Mouse (Mus musculus) inflammation-experienced regulatory T-cells, adult 6 months (primary cell): Measurements from ENCODE around the gene Shroom3. TPM values are rescaled to one million over a fixed set of nuclear protein-coding genes. Genes with fewer than 3 reads are reported as not detected.

Experiments used
- ATAC-seq: one replicate; pipeline ENCODE4 v1.8.0; 2017
- polyA plus RNA-seq, 3 experiments: library from polyadenylated mRNA; unstranded; fragments of 100-300 nt; shearing (Covaris generic); gene quantifications; one replicate each; pipeline ENCODE4 v1.2.1; 2017

The Shroom3 gene
- polyA plus RNA-seq, 3 experiments from 2014 or later, result 0.05 TPM; not detected in 2

DNA sequence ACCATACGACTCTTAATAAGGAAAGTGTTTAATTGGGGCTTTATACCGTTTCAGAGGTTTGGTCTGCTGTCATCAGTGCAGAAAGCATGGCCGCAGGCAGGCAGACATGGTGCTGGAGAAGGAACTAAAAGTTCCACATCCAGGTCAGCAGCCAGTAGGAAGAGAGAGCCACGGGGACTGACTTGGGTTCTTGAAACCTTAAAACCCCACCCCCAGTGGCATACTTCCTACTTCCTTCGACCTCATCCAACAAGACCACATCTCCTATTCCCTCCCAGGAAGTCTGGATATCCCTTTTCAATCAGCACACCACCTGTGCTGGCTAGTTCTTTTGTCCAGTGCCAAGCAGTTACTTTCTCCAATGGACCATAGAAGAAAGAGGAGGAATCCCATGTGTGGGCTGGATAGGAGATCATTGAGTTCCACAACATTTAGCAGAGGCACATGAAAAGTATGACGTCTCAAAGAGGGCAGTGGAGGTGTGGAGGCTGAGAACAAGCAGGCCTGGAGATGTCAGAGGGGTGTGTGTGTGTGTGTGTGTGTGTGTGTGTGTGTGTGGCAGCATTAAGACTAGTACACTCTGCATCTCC, 76.0 kb downstream of the Shroom3 start:
- no peak for ATAC-seq

DNA sequence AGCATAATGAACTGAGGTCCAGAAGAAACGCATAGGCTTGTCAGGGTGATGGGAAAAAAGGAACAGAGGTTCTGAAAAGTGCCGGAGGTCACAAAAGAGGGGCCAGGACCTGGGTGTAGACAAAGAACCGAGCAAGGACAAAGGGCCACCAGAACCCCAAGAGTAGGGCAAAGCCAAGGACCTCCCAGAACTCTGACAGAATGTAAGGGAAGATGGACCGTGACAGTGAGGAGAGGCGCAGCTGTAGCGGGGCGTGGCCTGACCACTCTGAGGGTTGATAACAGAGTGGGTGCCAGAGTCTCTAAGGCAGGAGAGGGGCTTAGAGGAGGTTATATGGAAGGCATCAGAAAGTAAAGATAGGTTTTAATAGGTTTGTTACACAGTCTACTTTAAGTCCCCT, 77.3 kb downstream of the Shroom3 start:
- ATAC-seq, result no peak

DNA sequence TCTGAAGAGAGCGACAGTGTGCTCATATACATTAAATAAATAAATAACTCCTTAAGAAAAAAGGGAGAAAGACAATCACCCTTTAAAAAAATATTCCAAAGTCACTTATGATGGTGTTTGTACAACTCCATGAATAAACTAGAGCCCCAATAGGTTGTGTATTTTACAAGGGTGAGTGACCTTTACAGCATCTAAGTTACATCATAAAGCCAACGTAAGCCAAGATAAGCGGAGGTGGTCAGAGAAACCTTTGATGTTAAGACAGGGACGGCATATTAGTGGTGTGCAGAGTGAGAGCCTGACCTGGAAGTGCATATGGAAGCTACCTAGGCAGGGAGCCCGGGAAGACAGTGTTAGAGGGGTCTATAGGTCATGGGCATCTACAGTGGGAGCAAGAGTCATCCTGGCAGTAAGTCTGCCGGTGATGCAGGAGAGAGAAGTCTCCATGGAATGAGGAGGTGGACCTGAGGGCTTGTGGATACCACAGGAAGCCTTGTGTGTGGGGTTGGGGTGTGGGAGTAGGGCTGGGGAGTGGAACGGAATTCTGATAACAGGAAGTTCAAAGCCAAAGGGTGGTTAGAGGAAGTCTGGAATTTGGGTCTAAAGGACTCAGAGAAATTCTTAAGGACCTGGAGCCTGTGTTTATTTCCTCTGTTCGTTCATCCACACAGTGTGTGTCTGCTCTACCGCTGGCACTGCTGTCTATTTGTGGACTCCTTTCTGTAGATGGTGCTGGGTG, 78.5 kb downstream of the Shroom3 start:
- ATAC-seq, result no peak

DNA sequence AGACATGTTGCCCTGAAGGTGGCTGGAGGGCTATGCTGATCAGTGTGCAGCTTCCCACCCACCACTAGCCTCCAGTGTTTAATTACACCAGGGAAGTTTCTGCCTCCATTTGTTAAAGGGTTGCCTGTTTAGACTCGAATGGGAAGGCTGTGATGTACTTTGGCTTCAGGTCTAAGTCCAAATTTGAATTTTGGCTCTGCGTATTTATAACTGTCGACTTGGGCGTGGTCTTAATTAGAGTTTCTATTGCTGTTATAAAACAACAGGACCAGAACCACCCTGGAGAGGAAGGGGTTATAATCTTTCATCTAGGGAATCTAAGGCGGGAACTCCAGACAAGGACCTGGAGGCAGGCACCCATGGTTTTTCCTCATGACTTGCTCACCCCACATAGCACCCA, 79.2 kb downstream of the Shroom3 start:
- no peak for ATAC-seq

DNA sequence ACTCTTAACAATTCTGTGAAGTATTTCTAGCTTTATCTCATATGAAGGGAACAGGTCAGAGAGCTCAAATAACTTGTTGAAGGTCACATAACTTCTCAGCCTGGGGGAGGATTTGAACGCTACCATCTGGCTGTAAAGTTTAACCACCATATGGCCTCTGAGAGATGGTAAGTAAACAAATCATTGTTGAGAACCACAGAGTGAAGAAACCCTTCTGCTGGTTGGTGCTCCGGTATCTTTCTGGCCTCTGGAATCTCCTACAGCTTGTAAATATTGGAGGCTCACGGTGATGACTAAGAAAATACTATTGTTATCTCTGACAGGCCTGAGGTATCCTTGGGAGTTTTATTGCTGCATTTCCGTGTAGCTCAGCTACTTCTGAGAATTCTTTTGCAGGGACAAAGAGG, 80.3 kb downstream of the Shroom3 start:
- no peak for ATAC-seq

DNA sequence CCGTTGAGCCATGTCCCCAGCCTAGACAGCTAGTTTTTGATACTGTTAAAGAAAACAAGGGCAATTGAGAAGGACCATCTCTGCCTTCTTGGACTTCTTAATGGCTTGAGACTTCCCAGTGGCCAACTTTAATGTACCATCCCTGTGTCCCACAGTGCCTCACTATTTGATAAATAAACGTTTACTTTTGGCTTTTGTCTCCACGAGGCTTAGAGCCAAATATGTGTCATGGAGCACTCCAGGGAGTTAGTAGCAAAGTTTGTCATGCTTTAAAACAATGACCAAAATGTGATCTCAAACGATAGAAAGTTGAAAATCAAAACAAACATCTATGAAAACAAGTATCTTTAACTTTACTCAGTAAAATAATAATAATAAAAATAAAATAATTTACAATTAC, 83.1 kb downstream of the Shroom3 start:
- no peak for ATAC-seq

DNA sequence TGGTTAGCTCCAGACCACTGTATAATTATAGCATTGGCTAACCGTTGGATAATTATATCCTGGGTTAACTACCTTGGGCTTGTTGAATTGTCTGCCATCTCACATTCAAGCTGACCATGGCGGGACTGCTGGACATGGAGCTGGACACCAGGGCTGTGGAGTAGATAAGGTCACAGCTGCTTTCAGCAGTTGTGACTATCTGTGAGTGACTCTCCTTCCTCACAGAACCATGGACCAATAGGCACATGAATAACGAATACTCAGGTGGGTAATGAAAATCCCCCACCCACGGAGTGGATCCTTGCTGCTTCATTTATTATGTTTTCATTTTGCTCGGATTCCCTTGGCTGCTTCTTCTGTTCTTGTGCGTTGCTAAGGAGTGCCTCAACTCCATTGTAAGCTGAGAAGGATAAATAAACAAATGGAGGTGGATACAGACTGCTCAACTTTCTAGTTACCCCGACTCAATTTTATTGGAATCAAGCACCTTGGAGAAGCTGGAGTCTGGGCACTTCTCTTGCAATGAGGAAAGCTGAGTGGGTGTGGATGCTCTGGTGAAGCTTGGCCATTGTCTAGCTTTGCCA, 84.1 kb downstream of the Shroom3 start:
- no peak for ATAC-seq

DNA sequence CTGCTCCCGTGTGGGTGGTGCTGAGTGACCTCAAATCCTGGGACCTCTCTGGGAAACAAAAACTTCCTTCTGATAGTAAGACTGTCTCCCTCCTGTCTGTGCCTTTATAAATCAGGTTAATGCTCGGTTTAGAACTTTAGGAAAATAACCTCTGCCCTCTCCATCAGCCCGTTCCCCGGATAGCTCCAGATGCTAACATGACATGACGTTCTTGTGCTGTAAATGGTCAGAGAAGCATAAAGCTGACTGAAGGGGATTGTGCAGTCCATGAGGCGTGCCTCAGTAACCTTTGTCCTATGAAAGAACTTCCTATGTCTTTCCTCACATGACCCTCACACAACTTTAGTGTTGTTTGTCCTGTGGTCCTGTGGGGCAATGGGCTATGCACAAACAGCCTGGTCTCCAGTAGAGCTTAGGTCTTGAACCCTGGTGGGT, 84.6 kb downstream of the Shroom3 start:
- no peak for ATAC-seq

DNA sequence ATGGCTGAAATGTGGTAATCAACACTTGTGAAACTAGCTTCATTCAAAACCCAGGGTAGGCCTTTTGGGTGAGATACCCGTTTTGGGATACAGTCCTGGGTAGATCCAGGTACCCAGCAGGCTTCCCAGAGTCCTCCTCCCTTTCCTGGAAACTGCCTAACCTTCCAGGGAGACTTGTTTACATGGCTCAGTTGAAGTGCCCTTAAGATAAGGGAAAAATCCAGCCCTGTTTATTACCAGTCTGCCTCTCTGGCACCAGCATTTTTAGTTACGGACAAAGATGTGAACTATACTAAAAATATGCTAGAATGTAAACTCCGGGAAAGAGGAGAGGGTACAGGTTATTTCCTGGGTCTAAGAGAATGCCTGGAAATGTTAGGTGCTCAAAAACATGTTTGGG, 90.6 kb downstream of the Shroom3 start:
- no peak for ATAC-seq

DNA sequence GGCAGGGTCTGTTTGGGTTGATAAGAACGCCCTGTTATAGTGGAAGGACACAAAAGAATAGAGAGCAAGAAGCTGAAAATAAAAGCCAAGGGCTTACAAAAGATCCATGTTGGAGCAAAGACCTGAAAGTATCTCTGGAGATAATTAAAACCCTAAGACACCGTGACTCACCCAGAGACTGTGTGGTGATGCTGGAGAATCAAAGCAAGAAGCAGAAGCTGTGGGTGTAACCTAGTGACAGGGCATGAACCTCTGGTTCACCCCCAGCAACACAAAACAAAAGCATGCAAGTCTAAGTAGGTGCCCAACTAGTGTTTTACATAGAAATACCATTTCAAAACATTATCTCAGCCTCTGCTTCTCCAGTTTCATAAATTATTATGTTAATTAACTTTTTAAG, 91.2 kb downstream of the Shroom3 start:
- ATAC-seq, result no peak

DNA sequence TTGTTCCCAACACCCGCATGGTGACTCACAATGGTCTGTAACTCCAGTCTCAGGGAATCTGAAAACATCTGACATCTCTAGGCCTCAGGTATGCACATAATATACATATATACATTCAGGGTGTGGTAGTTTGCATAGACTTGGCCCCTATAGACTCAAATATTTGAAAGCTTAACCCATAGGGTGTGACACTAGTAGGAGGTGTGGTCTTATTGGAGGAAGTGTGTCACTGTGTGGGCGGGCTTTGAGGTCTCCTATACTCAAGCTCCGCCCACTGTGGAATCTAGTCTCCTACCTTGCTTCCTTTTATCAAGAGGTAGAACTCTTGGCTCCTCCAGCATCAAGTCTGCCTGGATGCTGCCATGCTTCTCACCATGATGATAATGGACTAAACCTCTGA, 91.7 kb downstream of the Shroom3 start:
- no peak for ATAC-seq

DNA sequence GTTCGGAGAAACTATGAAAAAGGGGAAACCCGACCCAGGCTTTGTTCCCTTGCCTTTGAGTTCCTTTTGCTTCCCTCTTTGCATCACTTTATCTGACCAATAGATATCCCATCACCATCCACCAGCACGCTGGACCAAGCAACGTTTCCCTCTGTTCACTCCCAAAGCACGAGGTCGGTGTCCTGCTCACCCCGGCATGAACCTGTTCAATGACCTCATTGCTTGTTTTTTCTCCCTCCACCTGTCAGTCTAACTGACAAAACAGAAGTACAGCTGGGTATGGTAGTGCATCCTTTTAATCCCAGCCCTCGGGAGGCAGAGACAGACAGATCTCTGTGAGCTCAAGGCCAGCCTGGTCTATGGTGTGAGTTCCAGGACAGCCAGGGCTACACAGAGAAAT, 95.2 kb downstream of the Shroom3 start:
- no peak for ATAC-seq

DNA sequence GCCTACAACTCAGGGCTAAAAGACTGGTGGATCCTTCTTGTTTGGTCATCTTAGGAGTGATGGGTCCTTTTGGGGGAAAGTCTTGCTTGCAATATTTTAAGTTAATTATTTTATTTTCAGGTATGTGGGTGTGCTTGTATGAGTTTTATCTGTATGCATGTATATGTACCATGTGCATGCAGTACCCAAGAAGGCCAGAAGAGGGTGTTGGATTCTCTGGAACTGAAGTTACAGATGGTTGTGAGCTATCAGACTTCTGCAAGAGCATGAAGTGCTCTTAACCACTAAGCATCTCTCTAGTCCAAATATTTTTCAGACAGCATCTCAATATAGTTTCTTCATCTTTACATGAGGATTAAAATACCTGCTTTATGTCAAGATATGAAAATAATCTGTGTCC, 97.8 kb downstream of the Shroom3 start:
- ATAC-seq, result no peak

DNA sequence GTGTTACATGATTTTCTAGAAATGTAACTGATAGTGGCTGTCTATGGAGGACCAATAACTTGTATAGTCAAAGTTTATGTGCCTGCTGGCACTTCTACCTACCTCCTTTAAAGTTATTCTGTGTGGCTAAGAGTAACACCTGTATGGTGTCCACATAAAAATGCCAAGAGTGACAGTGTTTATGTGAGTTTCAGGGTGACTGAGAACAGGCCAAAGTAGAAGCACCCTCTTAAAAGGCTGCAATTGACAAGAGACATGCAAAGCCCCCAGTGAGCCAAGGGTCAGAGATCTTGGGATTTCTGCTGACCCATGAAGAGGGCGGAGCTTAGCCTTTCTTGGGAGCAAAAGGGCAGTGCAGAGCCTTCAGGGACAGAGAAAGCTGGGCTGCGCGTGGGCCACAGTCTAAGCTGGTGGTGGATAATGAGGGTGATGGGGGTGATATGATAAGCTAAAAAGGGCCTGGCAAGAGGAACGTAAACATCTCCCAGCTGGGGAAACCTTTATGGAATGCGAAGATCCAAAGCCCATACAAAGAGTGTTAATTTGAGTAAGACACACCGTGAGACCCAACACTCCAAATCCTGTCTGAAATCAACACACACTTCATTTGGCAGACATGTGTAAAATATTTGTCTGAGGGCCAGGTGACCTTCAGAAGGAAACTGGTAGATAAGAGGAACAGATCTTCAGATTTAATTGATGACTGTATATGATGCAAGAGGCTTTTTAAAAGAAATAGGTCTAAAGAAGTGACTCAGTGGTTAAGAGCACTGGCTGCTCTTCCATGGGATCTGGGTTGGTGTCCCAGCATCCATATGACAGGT, 101.0 kb downstream of the Shroom3 start:
- ATAC-seq, result no peak

DNA sequence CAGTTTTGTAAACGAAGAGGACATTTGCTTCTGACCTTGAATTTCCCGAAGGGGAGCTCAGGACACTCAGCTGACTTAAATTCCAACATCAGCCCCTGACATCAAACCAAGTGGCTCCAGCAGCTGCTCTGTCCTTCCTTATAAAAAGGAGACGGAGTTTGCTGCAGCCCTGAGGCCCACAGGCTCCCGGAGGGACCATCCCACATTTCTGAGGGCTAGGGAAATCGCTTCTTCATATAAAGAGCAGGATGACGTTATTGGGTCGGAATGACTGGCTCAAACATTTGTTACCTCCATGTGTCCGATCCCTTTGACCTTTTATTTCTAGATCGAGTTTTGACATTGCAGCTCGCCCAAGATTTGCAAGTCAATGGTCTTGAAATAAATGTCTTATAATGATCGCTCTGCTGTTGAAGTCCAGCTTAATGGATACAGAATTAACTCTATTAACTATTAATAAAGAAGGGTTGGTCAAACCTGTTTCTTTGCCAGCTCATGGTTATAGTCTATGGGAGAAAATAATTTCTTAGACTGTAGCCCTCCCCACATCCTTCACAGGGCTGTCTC, 102.7 kb downstream of the Shroom3 start:
- no peak for ATAC-seq

DNA sequence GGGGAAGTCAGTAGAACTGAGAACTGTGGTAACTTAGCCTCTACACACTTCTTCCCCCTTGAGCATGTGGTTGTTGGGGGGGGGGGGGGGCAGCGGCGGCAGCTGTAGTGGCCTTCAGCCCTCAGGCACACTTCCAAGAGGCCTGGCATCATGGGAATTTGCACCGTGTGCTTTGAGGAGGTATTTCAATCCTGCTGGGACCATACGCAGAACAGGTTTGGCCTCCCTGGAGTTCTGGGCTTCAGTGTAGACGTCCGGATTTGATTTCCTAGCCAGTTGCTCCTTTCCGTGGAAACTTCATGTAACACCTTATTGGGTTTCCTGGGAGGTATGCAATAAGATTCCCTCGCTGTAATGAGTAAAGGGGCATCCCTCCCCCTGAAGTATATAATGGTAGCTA, 105.8 kb downstream of the Shroom3 start:
- no peak for ATAC-seq

DNA sequence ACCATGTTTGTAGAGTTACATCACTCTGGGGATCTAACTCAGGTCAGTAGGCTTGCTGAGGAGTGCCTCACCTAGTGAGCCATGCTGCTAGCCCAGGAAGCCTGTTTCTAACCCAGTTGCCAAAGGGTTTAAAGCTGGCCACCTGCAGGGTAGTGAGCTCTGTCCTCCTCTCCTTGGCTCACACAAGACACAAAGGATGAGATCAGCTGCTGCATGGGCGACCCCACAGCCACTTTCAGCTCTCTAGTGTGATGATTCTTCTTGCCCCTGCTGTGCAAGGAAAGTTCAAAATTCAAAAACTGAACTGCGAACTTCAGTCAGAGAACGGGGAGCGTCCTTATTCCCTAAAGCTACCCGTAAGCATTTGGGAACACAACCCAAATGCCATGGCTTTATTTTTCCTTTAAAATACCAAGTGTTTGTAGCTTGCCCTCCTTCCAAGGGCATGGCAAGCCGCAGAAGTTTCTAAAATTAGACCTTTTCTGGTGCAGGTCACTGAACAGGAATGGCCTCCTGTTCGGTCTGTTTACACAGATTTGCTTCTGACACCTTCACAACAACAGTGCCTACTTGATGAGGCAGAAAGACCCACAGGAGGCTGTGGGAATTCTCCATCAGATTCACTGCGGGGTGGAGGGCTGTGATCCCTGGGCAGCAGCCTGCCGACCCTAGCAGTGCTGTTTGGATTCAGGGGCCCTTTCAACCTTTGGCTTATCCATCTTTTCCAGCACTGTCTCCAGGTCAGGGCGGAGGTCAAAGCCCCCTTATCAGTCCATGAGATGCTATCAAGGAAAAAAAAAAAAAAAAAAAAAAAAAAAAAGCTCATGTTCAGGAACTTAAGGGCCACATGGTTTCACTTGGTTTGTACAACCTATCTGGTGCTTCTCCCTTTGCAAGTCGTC, 113.1 kb downstream of the Shroom3 start:
- ATAC-seq, result no peak

DNA sequence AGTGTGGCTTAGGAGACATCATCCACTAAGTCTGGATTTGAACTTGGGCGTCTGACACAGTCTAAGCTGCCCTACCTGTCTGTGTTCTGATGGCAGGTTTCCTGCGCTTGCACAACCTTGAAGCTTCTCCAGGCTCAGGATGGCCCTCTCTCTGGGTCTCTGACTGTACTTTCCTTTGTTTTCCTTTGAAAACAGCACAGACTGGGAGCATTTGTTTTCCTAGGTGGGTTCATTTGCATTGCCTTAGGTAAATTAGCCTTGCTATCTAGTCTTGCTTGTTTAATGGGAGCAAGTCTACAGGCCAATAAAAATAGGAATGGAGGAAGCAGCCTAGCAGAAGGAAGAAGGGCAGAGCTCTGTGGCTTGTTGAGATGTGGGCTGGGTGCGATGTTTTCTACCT, 114.7 kb downstream of the Shroom3 start:
- ATAC-seq, result no peak

DNA sequence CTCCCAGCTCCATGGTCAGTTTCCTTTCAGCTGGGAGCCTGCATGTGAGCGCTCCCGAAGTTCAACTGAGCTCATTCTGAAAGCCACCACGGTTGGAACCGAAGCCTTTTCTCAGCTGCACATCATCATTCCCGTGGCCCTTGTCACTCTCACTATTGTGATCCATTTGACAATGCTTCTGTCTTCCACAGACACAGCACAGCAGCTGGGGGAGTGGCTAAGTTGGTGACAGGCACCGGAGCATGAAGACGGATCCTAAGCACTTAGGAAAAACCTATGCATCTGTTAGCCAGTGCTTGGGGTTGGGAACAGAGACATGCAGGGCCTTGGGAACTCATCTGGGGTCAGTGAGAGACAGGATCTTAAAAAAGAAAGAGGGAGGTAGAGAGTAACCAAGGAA, 121.1 kb downstream of the Shroom3 start:
- no peak for ATAC-seq

DNA sequence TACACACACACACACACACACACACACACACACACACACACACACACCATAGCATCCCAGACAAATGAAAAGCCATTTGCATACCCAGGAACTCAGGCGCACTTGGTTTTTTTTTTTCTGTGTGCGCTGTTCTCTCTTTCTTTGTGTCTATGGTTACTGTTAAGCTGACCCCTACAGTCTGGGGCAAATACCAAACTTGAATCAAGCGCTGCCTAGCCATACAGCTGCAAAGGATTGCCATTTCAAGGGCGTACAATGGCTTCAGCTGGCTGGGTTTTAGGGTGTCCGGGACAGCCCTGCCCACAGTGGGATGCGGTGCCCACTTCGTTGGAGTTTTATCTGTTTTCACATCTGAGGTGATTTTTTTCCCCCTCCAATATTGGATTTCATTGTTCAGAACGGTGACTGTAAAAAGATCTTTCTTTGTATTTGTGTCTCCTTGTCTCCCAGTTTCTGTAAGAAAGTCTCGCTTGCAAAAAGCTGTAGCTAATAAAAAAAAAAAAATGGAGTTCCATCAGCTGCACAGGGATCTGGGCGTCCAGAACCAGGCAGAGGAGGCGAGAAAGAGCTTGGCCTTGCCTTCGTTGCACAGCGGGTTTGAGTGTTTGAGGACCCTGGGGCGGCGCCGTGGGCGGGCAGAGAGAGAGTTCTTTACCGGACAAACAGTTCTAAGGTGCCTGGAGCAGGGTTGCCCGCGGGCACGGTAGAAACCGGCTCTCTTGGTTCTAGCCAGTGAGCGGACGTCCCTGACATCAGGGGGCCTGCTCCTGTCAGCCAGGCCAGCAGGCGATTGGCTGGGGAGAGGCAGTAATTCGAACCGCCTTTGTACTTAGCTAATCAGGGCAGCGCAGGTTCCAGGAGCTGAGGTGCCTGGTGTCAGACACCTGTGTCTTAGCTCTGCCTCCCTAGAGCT, 125.5 kb downstream of the Shroom3 start:
- no peak for ATAC-seq

DNA sequence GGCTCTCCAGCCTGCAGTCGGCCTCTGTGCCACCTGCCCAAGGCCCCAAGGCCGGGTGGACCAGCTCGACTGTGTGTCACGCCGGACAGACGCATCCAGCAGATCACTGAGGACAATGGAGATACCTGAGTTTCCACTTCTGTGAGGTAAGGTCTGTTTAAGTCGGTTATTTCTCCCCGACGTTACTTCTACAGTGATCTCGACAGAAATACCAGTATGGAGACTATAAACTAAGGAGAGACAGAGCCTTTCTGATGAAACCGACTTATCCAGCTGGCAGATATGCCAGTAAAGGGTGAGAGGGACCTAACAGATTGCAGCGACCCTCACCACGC, 126.1 kb downstream of the Shroom3 start:
- no peak for ATAC-seq
